16 mouse cellular contexts compared by ENCODE assay signal in genomic region chr1:125263684-125264083, GRCm38 (mm10).
"Had no signal": no experiment of that assay in that cellular context is flagged by ENCODE, and none has a peak within 500 bp of the region (broad histone marks: within the 10 kb centered on the region; RNA-seq: fewer than 3 reads in every experiment).

No protein-coding gene starts in this region.

- H3K4me3 ChIP-seq: limb, embryonic 10.5 days; limb, embryonic 13.5 days; liver, embryonic 12.5 days; liver, embryonic 15.5 days; lung, embryonic 15.5 days; midbrain, embryonic 12.5 days had no signal

- H3K4me1 ChIP-seq: limb, embryonic 10.5 days; limb, embryonic 13.5 days; liver, embryonic 12.5 days; liver, embryonic 15.5 days; lung, embryonic 15.5 days; midbrain, embryonic 12.5 days had no signal

- DNase-seq: kidney, adult 18-20 months; kidney, adult 9 months; kidney, postnatal 14 days; kidney, postnatal 4 days; liver; lung, adult 18-20 months; lung, postnatal 10 days; lung, postnatal 36 days had no signal

- H3K36me3 ChIP-seq: limb, embryonic 10.5 days; limb, embryonic 13.5 days; liver, embryonic 12.5 days; liver, embryonic 15.5 days; lung, embryonic 15.5 days; midbrain, embryonic 12.5 days had no signal

- H3K27ac ChIP-seq: limb, embryonic 10.5 days; limb, embryonic 13.5 days; liver, embryonic 12.5 days; liver, embryonic 15.5 days; lung, embryonic 15.5 days; midbrain, embryonic 12.5 days had no signal

- H3K4me2 ChIP-seq: limb, embryonic 13.5 days; liver, embryonic 12.5 days; liver, embryonic 15.5 days; lung, embryonic 15.5 days; midbrain, embryonic 12.5 days had no signal

- H3K27me3 ChIP-seq: limb, embryonic 13.5 days; liver, embryonic 12.5 days; liver, embryonic 15.5 days; lung, embryonic 15.5 days; midbrain, embryonic 12.5 days had no signal

- H3K9me3 ChIP-seq: limb, embryonic 10.5 days; limb, embryonic 13.5 days; liver, embryonic 12.5 days; liver, embryonic 15.5 days; lung, embryonic 15.5 days; midbrain, embryonic 12.5 days had no signal

- ATAC-seq: inflammation-experienced regulatory T-cells, adult 6 months; intestine, embryonic 16.5 days; liver, embryonic 12.5 days had no signal

- H3K9ac ChIP-seq: limb, embryonic 13.5 days; liver, embryonic 12.5 days; liver, embryonic 15.5 days; lung, embryonic 15.5 days; midbrain, embryonic 12.5 days had no signal
